In genomic region chr19:46056947-46057607, GRCm38 (mm10) we compare ENCODE assay signal across 8 mouse cellular contexts. TPM values are rescaled to one million over a fixed set of nuclear protein-coding genes. Genes with fewer than 3 reads are reported as not detected.
DNase-seq lines count a peak whose midpoint lies in the region; ATAC-seq lines count a peak whose summit lies in the region.

No protein-coding gene starts in this region.

- H3K4me2 ChIP-seq in hindbrain, embryonic 15.5 days: peak overlapping the region; percentile 94

- peaks cover 7% of the 10 kb centered on the region for H3K36me3 ChIP-seq in hindbrain, embryonic 15.5 days
- H3K36me3 ChIP-seq in megakaryocyte, embryonic 14.5 days (replicated peaks; ENCODE audit: low read length): peaks cover 18% of the 10 kb centered on the region

- no peaks in the 10 kb centered on the region for H3K9me3 ChIP-seq in hindbrain, embryonic 15.5 days
- H3K9me3 ChIP-seq in megakaryocyte, embryonic 14.5 days: no peaks in the 10 kb centered on the region

- H3K9ac ChIP-seq in hindbrain, embryonic 15.5 days: peak overlapping the region; percentile 76

- peak overlapping the region; percentile 94 for H3K4me3 ChIP-seq in hindbrain, embryonic 15.5 days
- H3K4me3 ChIP-seq in megakaryocyte, embryonic 14.5 days (replicated peaks): peak overlapping the region; percentile 96

- ATAC-seq in hindbrain, embryonic 15.5 days (ENCODE audit: low FRiP score, low read depth): peak; percentile 65

- under 1% methylated on average over 40 of the region's 42 CpGs for WGBS in hindbrain, embryonic 15.5 days

- H3K27ac ChIP-seq in hindbrain, embryonic 15.5 days (replicated peaks): peak overlapping the region; percentile 91

- peak; percentile 73 for DNase-seq in WW6 (ENCODE audit: low read depth, low spot score)
- DNase-seq in cerebellum, postnatal 14 days: peak; percentile 74 to 82
- peak; percentile 72 for DNase-seq in frontal cortex, postnatal 36 days (ENCODE audit: low spot score in 2 of 2)
- peak; percentile 71 for DNase-seq in left cerebral cortex, postnatal 14 days (ENCODE audit: low spot score in 2 of 2)
- DNase-seq in right cerebral cortex, postnatal 25 days: peak; percentile 78
- DNase-seq in urinary bladder, postnatal 36 days (ENCODE audit: low spot score in 2 of 2): peak; percentile 73 to 81

- H3K4me1 ChIP-seq in hindbrain, embryonic 15.5 days (replicated peaks): peaks cover 19% of the 10 kb centered on the region
- peaks cover 38% of the 10 kb centered on the region for H3K4me1 ChIP-seq in megakaryocyte, embryonic 14.5 days

- intact Hi-C loops in left cerebral cortex, postnatal 14 days (cut with DNase I): no loop called here

- no peaks in the 10 kb centered on the region for H3K27me3 ChIP-seq in hindbrain, embryonic 15.5 days
- no peaks in the 10 kb centered on the region for H3K27me3 ChIP-seq in megakaryocyte, embryonic 14.5 days (replicated peaks)

RNA-seq across cellular contexts. Expression of gene Ldb1, which starts 12.1 kb away (rescaled TPM):
- 103 and 111 TPM in 2 replicates for polyA plus RNA-seq in hindbrain, embryonic 15.5 days (2015; fragmentation: Nextera tagmentation; extraction: Ambion mirVana)
- 100 to 1,000 TPM in 1 of 2 experiments, 10 to 100 TPM in 1; 89.7 to 101 TPM for total RNA-seq in left cerebral cortex, postnatal 14 days (2021)
- polyA plus RNA-seq in megakaryocyte, embryonic 14.5 days (2012; ENCODE audit: insufficient read depth, low replicate concordance): 349 and 424 TPM in 2 replicates

RNA-seq across cellular contexts. Expression of gene Pprc1, which starts 12.4 kb away (rescaled TPM):
- 23.4 and 24.0 TPM in 2 replicates for polyA plus RNA-seq in hindbrain, embryonic 15.5 days (2015; fragmentation: Nextera tagmentation; extraction: Ambion mirVana)
- total RNA-seq in left cerebral cortex, postnatal 14 days (2021): 10 to 100 TPM; 26.6 to 28.5 TPM
- 8.7 and 12.2 TPM in 2 replicates for polyA plus RNA-seq in megakaryocyte, embryonic 14.5 days (2012; ENCODE audit: insufficient read depth, low replicate concordance)

RNA-seq across cellular contexts. Expression of gene Nolc1, which starts 18.6 kb away (rescaled TPM):
- polyA plus RNA-seq in hindbrain, embryonic 15.5 days (2015; fragmentation: Nextera tagmentation; extraction: Ambion mirVana): 63.1 and 64.7 TPM in 2 replicates
- 10 to 100 TPM; 37.6 to 38.8 TPM for total RNA-seq in left cerebral cortex, postnatal 14 days (2021)
- polyA plus RNA-seq in megakaryocyte, embryonic 14.5 days (2012; ENCODE audit: insufficient read depth, low replicate concordance): 14.7 and 44.5 TPM in 2 replicates

RNA-seq across cellular contexts. Expression of gene Hps6, which starts 53.8 kb away (rescaled TPM):
- 4.2 and 5.0 TPM in 2 replicates for polyA plus RNA-seq in hindbrain, embryonic 15.5 days (2015; fragmentation: Nextera tagmentation; extraction: Ambion mirVana)
- total RNA-seq in left cerebral cortex, postnatal 14 days (2021): 1 to 10 TPM; 3.8 to 4.6 TPM
- 8.7 and 9.6 TPM in 2 replicates for polyA plus RNA-seq in megakaryocyte, embryonic 14.5 days (2012; ENCODE audit: insufficient read depth, low replicate concordance)

RNA-seq across cellular contexts. Expression of gene Armh3, which starts 58.8 kb away (rescaled TPM):
- polyA plus RNA-seq in hindbrain, embryonic 15.5 days (2015; fragmentation: Nextera tagmentation; extraction: Ambion mirVana): 23.1 TPM in 2 replicates
- 10 to 100 TPM; 20.8 to 21.9 TPM for total RNA-seq in left cerebral cortex, postnatal 14 days (2021)
- polyA plus RNA-seq in megakaryocyte, embryonic 14.5 days (2012; ENCODE audit: insufficient read depth, low replicate concordance): 0.89 and 2.1 TPM in 2 replicates

Comparison
In these comparisons a context has a peak if more than half of its experiments do, and no peak if none do; other contexts are left out.
1. Peak in every context shown above with its lines: DNase-seq, ATAC-seq, H3K4me3 ChIP-seq and H3K27ac ChIP-seq.